Mouse (Mus musculus): Measurements from ENCODE around the gene Itga6. TPM values are rescaled to one million over a fixed set of nuclear protein-coding genes. Genes with fewer than 3 reads are reported as not detected.

The Itga6 gene
- polyA plus RNA-seq, 1 experiment from 2014 or later: 25.9 TPM

GRCm38 (mm10) chr2:71873474-71874322 is 128.3 kb downstream of the Itga6 start:
- Histone ChIP-seq H3K9me3 (no peaks in the 10 kb centered on the region), H3K4me3 (peak overlapping the region; percentile 70), H3K4me1 (replicated peaks) (peaks cover 7% of the 10 kb centered on the region), H3K9ac (peak overlapping the region; percentile 76), H3K27me3 (peaks cover 13% of the 10 kb centered on the region; the same call in 1 of the 2 replicates), H3K27ac (peak overlapping the region; percentile 74), H3K4me2 (peak overlapping the region; percentile 79), H3K36me3 (no peaks in the 10 kb centered on the region)
- ATAC-seq (ENCODE audit: low FRiP score): peak; percentile 80
- 3% methylated on average over 46 of the region's 51 CpGs for WGBS

GRCm38 (mm10) chr2:71874422-71874821 is 129.0 kb downstream of the Itga6 start:
- H3K9ac ChIP-seq: no peak overlapping the region
- H3K36me3 ChIP-seq: no peaks in the 10 kb centered on the region
- no peak for ATAC-seq (ENCODE audit: low FRiP score)
- H3K9me3 ChIP-seq: no peaks in the 10 kb centered on the region
- peaks cover 7% of the 10 kb centered on the region for H3K4me1 ChIP-seq (replicated peaks)
- no peak overlapping the region for H3K4me3 ChIP-seq
- WGBS: 87% methylated on average over 2 of the region's 2 CpGs
- H3K4me2 ChIP-seq: peak overlapping the region; percentile 79
- H3K27ac ChIP-seq: no peak overlapping the region
- H3K27me3 ChIP-seq: peaks cover 13% of the 10 kb centered on the region; the same call in 1 of the 2 replicates

GRCm38 (mm10) chr2:71874836-71875235 is 129.4 kb downstream of the Itga6 start:
- WGBS: 57% methylated on average over 2 of the region's 2 CpGs
- Histone ChIP-seq H3K9ac (no peak overlapping the region), H3K9me3 (no peaks in the 10 kb centered on the region), H3K36me3 (no peaks in the 10 kb centered on the region), H3K27ac (no peak overlapping the region), H3K4me3 (no peak overlapping the region), H3K27me3 (peaks cover 13% of the 10 kb centered on the region; the same call in 1 of the 2 replicates), H3K4me1 (replicated peaks) (peaks cover 7% of the 10 kb centered on the region), H3K4me2 (no peak overlapping the region)
- ATAC-seq (ENCODE audit: low FRiP score): no peak

- H3K9ac ChIP-seq: no peak overlapping the region
- no peaks in the 10 kb centered on the region for H3K9me3 ChIP-seq
- H3K36me3 ChIP-seq: peaks cover 4% of the 10 kb centered on the region
- ATAC-seq (ENCODE audit: low FRiP score): no peak
- H3K4me2 ChIP-seq: no peak overlapping the region
- WGBS: 95% methylated on average over 4 of the region's 4 CpGs
- H3K27me3 ChIP-seq: peaks cover 13% of the 10 kb centered on the region; the same call in 1 of the 2 replicates
- no peak overlapping the region for H3K27ac ChIP-seq
- peaks cover 7% of the 10 kb centered on the region for H3K4me1 ChIP-seq (replicated peaks)
- no peak overlapping the region for H3K4me3 ChIP-seq
Observed at GRCm38 (mm10) chr2:71877865-71878264, 132.4 kb downstream of the Itga6 start.

- no peak for ATAC-seq (ENCODE audit: low FRiP score)
- Histone ChIP-seq H3K27ac (no peak overlapping the region), H3K9ac (no peak overlapping the region), H3K27me3 (peaks cover 13% of the 10 kb centered on the region; the same call in 1 of the 2 replicates), H3K4me2 (no peak overlapping the region), H3K4me3 (no peak overlapping the region), H3K36me3 (peaks cover 4% of the 10 kb centered on the region), H3K9me3 (no peaks in the 10 kb centered on the region), H3K4me1 (replicated peaks) (peaks cover 7% of the 10 kb centered on the region)
- 89% methylated on average over 2 of the region's 2 CpGs for WGBS
Observed at GRCm38 (mm10) chr2:71878441-71878840, 133.0 kb downstream of the Itga6 start.

- H3K4me3 ChIP-seq: no peak overlapping the region
- H3K9me3 ChIP-seq: no peaks in the 10 kb centered on the region
- ATAC-seq (ENCODE audit: low FRiP score): no peak
- no peak overlapping the region for H3K9ac ChIP-seq
- H3K4me2 ChIP-seq: no peak overlapping the region
- H3K36me3 ChIP-seq: peaks cover 4% of the 10 kb centered on the region
- no peak overlapping the region for H3K27ac ChIP-seq
- H3K27me3 ChIP-seq: peaks cover 13% of the 10 kb centered on the region; the same call in 1 of the 2 replicates
- H3K4me1 ChIP-seq (replicated peaks): peaks cover 3% of the 10 kb centered on the region
Observed at GRCm38 (mm10) chr2:71878943-71879342, 133.5 kb downstream of the Itga6 start.

- no peak overlapping the region for H3K9ac ChIP-seq
- H3K4me2 ChIP-seq: no peak overlapping the region
- H3K36me3 ChIP-seq: peaks cover 4% of the 10 kb centered on the region
- H3K27ac ChIP-seq: no peak overlapping the region
- no peaks in the 10 kb centered on the region for H3K9me3 ChIP-seq
- WGBS: 85% methylated on average over 19 of the region's 19 CpGs
- no peaks in the 10 kb centered on the region for H3K27me3 ChIP-seq
- ATAC-seq (ENCODE audit: low FRiP score): no peak
- H3K4me3 ChIP-seq: no peak overlapping the region
- no peaks in the 10 kb centered on the region for H3K4me1 ChIP-seq (replicated peaks)
Observed at GRCm38 (mm10) chr2:71882914-71883651, 137.7 kb downstream of the Itga6 start.

GRCm38 (mm10) chr2:71887269-71887668 is 141.9 kb downstream of the Itga6 start:
- no peak overlapping the region for H3K4me2 ChIP-seq
- ATAC-seq (ENCODE audit: low FRiP score): no peak
- 96% methylated on average over 4 of the region's 4 CpGs for WGBS
- H3K4me1 ChIP-seq (replicated peaks): no peaks in the 10 kb centered on the region
- no peak overlapping the region for H3K9ac ChIP-seq
- no peak overlapping the region for H3K27ac ChIP-seq
- no peaks in the 10 kb centered on the region; the same call in 1 of the 2 replicates for H3K36me3 ChIP-seq
- no peaks in the 10 kb centered on the region for H3K27me3 ChIP-seq
- no peaks in the 10 kb centered on the region for H3K9me3 ChIP-seq
- H3K4me3 ChIP-seq: no peak overlapping the region

GRCm38 (mm10) chr2:71888437-71888836 is 143.0 kb downstream of the Itga6 start:
- no peak for ATAC-seq (ENCODE audit: low FRiP score)
- 80% methylated on average over 4 of the region's 4 CpGs for WGBS
- no peaks in the 10 kb centered on the region for H3K4me1 ChIP-seq (replicated peaks)
- H3K27me3 ChIP-seq: no peaks in the 10 kb centered on the region
- peaks cover 6% of the 10 kb centered on the region; the same call in 1 of the 2 replicates for H3K36me3 ChIP-seq
- no peak overlapping the region for H3K9ac ChIP-seq
- no peak overlapping the region for H3K27ac ChIP-seq
- H3K4me2 ChIP-seq: no peak overlapping the region
- no peaks in the 10 kb centered on the region for H3K9me3 ChIP-seq
- no peak overlapping the region for H3K4me3 ChIP-seq

- ATAC-seq (ENCODE audit: low FRiP score): no peak
- H3K4me2 ChIP-seq: no peak overlapping the region
Observed at GRCm38 (mm10) chr2:71891536-71891935, 146.1 kb downstream of the Itga6 start.

GRCm38 (mm10) chr2:71892741-71893349 is 147.4 kb downstream of the Itga6 start:
- Histone ChIP-seq H3K27me3 (no peaks in the 10 kb centered on the region), H3K9ac (no peak overlapping the region), H3K4me2 (no peak overlapping the region), H3K4me1 (replicated peaks) (no peaks in the 10 kb centered on the region), H3K27ac (no peak overlapping the region), H3K9me3 (no peaks in the 10 kb centered on the region), H3K36me3 (peaks cover 6% of the 10 kb centered on the region; the same call in 1 of the 2 replicates), H3K4me3 (no peak overlapping the region)
- WGBS: 95% methylated on average over 7 of the region's 7 CpGs
- no peak for ATAC-seq (ENCODE audit: low FRiP score)

More at GRCm38 (mm10) chr2:71891536-71891935, 146.1 kb downstream of the Itga6 start:
- Histone ChIP-seq H3K4me3 (no peak overlapping the region), H3K9me3 (no peaks in the 10 kb centered on the region), H3K36me3 (peaks cover 6% of the 10 kb centered on the region; the same call in 1 of the 2 replicates), H3K27me3 (no peaks in the 10 kb centered on the region), H3K4me1 (replicated peaks) (no peaks in the 10 kb centered on the region), H3K9ac (no peak overlapping the region), H3K27ac (no peak overlapping the region)
- WGBS: 90% methylated on average over 2 of the region's 2 CpGs
